Comparison of ENCODE assay signal across 30 mouse cellular contexts in the genomic region with DNA sequence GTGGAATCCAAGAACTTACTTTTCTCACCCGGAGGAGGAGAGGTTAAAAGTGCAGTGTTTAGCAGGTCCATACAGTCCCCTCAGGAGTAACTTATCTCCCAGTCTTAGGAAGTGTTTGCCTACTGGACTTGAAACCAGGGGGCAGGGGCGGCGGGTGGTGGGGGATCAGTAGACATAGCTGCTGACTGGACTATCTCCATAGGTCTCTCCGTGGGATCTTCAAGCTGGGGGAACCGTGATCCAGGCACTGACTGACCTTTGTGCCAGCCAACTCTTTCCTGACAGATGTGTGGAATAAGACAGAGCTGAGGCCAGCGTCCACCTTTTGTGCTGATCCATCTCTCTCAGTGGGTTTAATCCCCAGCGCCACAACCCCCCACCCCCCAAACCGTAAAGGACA.
DNase-seq lines count a peak whose midpoint lies in the region; ATAC-seq and TF ChIP-seq lines count a peak whose summit lies in the region.
"Had no signal": no experiment of that assay in that cellular context is flagged by ENCODE, and none has a peak within 500 bp of the region (broad histone marks: within the 10 kb centered on the region; RNA-seq: fewer than 3 reads in every experiment).

No protein-coding gene starts in this region.

- DNase-seq in heart, embryonic 10.5 days (ENCODE audit: low spot score), result no peak
- DNase-seq in heart, postnatal 10 days, result no peak
- no peak for DNase-seq in kidney, postnatal 0 days (ENCODE audit: low spot score)
- DNase-seq in kidney, adult 9 months, result no peak
- peak; percentile 12 to 56 for DNase-seq in kidney, postnatal 25 days
- DNase-seq in adrenal gland, adult (ENCODE audit: inconsistent age in 2 of 2, low spot score in 1 of 2), result no peak
- DNase-seq: adrenal gland, adult 2 months; cerebellum, adult 11-12 months; cerebellum, adult 8-10 months; cerebellum, postnatal 10 days; cerebellum, postnatal 36 days; gastrocnemius, adult 2 months; gastrocnemius, postnatal 14 days; heart, adult 11 months; heart, postnatal 14 days; heart, postnatal 4 days had no signal

- H3K4me2 ChIP-seq in kidney, postnatal 0 days (ENCODE audit: low read length), result no peak overlapping the region
- H3K4me2 ChIP-seq in kidney, embryonic 15.5 days, result no peak overlapping the region
- no peak overlapping the region for H3K4me2 ChIP-seq in intestine, postnatal 0 days (replicated peaks; ENCODE audit: low read depth)
- H3K4me2 ChIP-seq: embryonic facial prominence, embryonic 13.5 days; forebrain, embryonic 13.5 days; heart, embryonic 12.5 days; heart, embryonic 15.5 days; hindbrain, embryonic 14.5 days had no signal

- peaks cover 62% of the 10 kb centered on the region for H3K4me1 ChIP-seq in heart, embryonic 10.5 days
- peaks cover 7% of the 10 kb centered on the region; the same call in 1 of the 2 replicates for H3K4me1 ChIP-seq in kidney, postnatal 0 days (replicated peaks; ENCODE audit: insufficient read depth, low read length)
- H3K4me1 ChIP-seq in kidney, embryonic 15.5 days, result peaks cover 22% of the 10 kb centered on the region
- H3K4me1 ChIP-seq in intestine, postnatal 0 days (replicated peaks; ENCODE audit: control insufficient read depth, insufficient read depth, low read length), result peaks cover 15% of the 10 kb centered on the region
- H3K4me1 ChIP-seq: embryonic facial prominence, embryonic 13.5 days had no signal

- intact Hi-C loops in heart, postnatal 10 days (cut with DNase I), result no loop called here

- no peaks in the 10 kb centered on the region for H3K27me3 ChIP-seq in heart, embryonic 10.5 days (ENCODE audit: insufficient read depth, poor library complexity, severe bottlenecking)
- H3K27me3 ChIP-seq in kidney, postnatal 0 days (ENCODE audit: insufficient read depth, low read length), result no peaks in the 10 kb centered on the region
- H3K27me3 ChIP-seq in kidney, embryonic 15.5 days, result no peaks in the 10 kb centered on the region
- no peaks in the 10 kb centered on the region for H3K27me3 ChIP-seq in intestine, postnatal 0 days (replicated peaks; ENCODE audit: control insufficient read depth, insufficient read depth, low read length)
- H3K27me3 ChIP-seq: CH12.LX; embryonic facial prominence, embryonic 13.5 days; forebrain, embryonic 13.5 days; heart, embryonic 12.5 days; heart, embryonic 15.5 days; Patski had no signal

- 74% methylated on average over 8 of the region's 8 CpGs for WGBS in heart, embryonic 10.5 days
- 77% methylated on average over 8 of the region's 8 CpGs for WGBS in kidney, postnatal 0 days
- 80% methylated on average over 8 of the region's 8 CpGs for WGBS in kidney, embryonic 15.5 days
- WGBS in intestine, postnatal 0 days, result 64% methylated on average over 8 of the region's 8 CpGs

- H3K4me3 ChIP-seq in heart, embryonic 10.5 days, result no peak overlapping the region
- no peak overlapping the region for H3K4me3 ChIP-seq in kidney, postnatal 0 days (replicated peaks; ENCODE audit: low read depth, low read length)
- H3K4me3 ChIP-seq in kidney, embryonic 15.5 days (replicated peaks), result no peak overlapping the region
- H3K4me3 ChIP-seq in intestine, postnatal 0 days (ENCODE audit: low read depth, low read length), result no peak overlapping the region
- H3K4me3 ChIP-seq: embryonic facial prominence, embryonic 10.5 days; embryonic facial prominence, embryonic 13.5 days; erythroblast, embryonic 14.5 days; forebrain, embryonic 13.5 days; gastrocnemius, adult 2 months; heart, embryonic 12.5 days; heart, embryonic 15.5 days had no signal

- H3K36me3 ChIP-seq in heart, embryonic 10.5 days, result 0 out of 2 replicates have a peak, but pooled peaks cover 5% of the 10 kb centered on the region
- H3K36me3 ChIP-seq in kidney, postnatal 0 days (ENCODE audit: insufficient read depth, low read length), result no peaks in the 10 kb centered on the region
- no peaks in the 10 kb centered on the region; the same call in 1 of the 2 replicates for H3K36me3 ChIP-seq in kidney, embryonic 15.5 days
- H3K36me3 ChIP-seq in intestine, postnatal 0 days (ENCODE audit: control insufficient read depth, insufficient read depth), result no peaks in the 10 kb centered on the region; the same call in 1 of the 2 replicates
- H3K36me3 ChIP-seq: heart, embryonic 15.5 days had no signal

- no peaks in the 10 kb centered on the region for H3K9me3 ChIP-seq in heart, embryonic 10.5 days
- H3K9me3 ChIP-seq in kidney, postnatal 0 days (replicated peaks; ENCODE audit: low read length), result no peaks in the 10 kb centered on the region
- H3K9me3 ChIP-seq in kidney, embryonic 15.5 days (replicated peaks), result no peaks in the 10 kb centered on the region
- H3K9me3 ChIP-seq in intestine, postnatal 0 days (ENCODE audit: control insufficient read depth), result no peaks in the 10 kb centered on the region
- H3K9me3 ChIP-seq: embryonic facial prominence, embryonic 10.5 days; embryonic facial prominence, embryonic 13.5 days; forebrain, embryonic 13.5 days; G1E; heart, embryonic 12.5 days; heart, embryonic 15.5 days had no signal

- H3K27ac ChIP-seq in heart, embryonic 10.5 days, result peak overlapping the region; percentile 52; the same call in 1 of the 2 replicates
- no peak overlapping the region for H3K27ac ChIP-seq in kidney, postnatal 0 days
- no peak overlapping the region for H3K27ac ChIP-seq in kidney, embryonic 15.5 days
- peak overlapping the region; percentile 86 for H3K27ac ChIP-seq in intestine, postnatal 0 days (ENCODE audit: low read depth, low read length)
- H3K27ac ChIP-seq: embryonic facial prominence, embryonic 10.5 days; embryonic facial prominence, embryonic 13.5 days; forebrain, embryonic 13.5 days; gastrocnemius, adult 2 months; hindbrain, embryonic 14.5 days; hindbrain, postnatal 0 days had no signal

- no peak overlapping the region for H3K9ac ChIP-seq in kidney, postnatal 0 days (ENCODE audit: low read depth, low read length)
- H3K9ac ChIP-seq in kidney, embryonic 15.5 days, result no peak overlapping the region
- H3K9ac ChIP-seq in intestine, postnatal 0 days (ENCODE audit: low read depth, low read length), result no peak overlapping the region
- H3K9ac ChIP-seq: embryonic facial prominence, embryonic 13.5 days; forebrain, embryonic 13.5 days; heart, embryonic 12.5 days; heart, embryonic 15.5 days; hindbrain, embryonic 14.5 days had no signal

- no peak for TF ChIP-seq CTCF in kidney, postnatal 0 days (IDR thresholded peaks at IDR 0.05; ENCODE audit: low read depth)
- no peak for TF ChIP-seq CTCF in intestine, postnatal 0 days (IDR thresholded peaks at IDR 0.05; ENCODE audit: low read depth)

- ATAC-seq in kidney, postnatal 0 days (replicated peaks; ENCODE audit: low FRiP score, low read depth), result 0 out of 2 replicates have a peak, but pooled peaks have one; percentile 50
- no peak for ATAC-seq in kidney, embryonic 15.5 days (replicated peaks; ENCODE audit: low FRiP score)
- no peak for ATAC-seq in intestine, postnatal 0 days
- ATAC-seq: forebrain, embryonic 13.5 days; forebrain, embryonic 16.5 days; hindbrain, postnatal 0 days; Patski had no signal

Comparison
In these comparisons a context has a peak if more than half of its experiments do, and no peak if none do; other contexts are left out.
1. DNase-seq: peak in kidney, postnatal 25 days (2 of 2); none in heart, embryonic 10.5 days (single experiment), heart, postnatal 10 days (0 of 2), kidney, postnatal 0 days (single experiment), kidney, adult 9 months (single experiment) and adrenal gland, adult (0 of 2).
2. H3K27ac ChIP-seq: peak in heart, embryonic 10.5 days (single experiment) and intestine, postnatal 0 days (single experiment); none in kidney, postnatal 0 days (single experiment) and kidney, embryonic 15.5 days (single experiment).